Mouse (Mus musculus): ENCODE results near the gene Iqca. TPM values are rescaled to one million over a fixed set of nuclear protein-coding genes. Genes with fewer than 3 reads are reported as not detected.

Iqca gene
- polyA plus RNA-seq, 1 experiment = not detected

GRCm38 (mm10) chr1:90012168-90012567 lies 141.0 kb downstream of the Iqca start:
- Histone ChIP-seq H3K27me3 (ENCODE audit: control insufficient read depth, insufficient read depth, low read length) (no peaks in the 10 kb centered on the region), H3K36me3 (ENCODE audit: control insufficient read depth, insufficient read depth, low read length) (no peaks in the 10 kb centered on the region), H3K27ac (ENCODE audit: insufficient read depth, low read length) (no peak overlapping the region), H3K4me1 (ENCODE audit: control insufficient read depth, insufficient read depth, insufficient read length) (no peaks in the 10 kb centered on the region), H3K4me3 (ENCODE audit: extremely low read depth, insufficient read depth, insufficient read length) (no peak overlapping the region)
- WGBS = 83% methylated on average over 3 of the region's 3 CpGs
- DNase-seq (ENCODE audit: low read depth in 1 of 2, low spot score in 2 of 2) = no peak
- TF ChIP-seq CTCF (IDR thresholded peaks at IDR 0.05; ENCODE audit: extremely low read depth, insufficient read depth, insufficient read length, insufficient replicate concordance) = no peak
- TF ChIP-seq POLR2A (IDR thresholded peaks at IDR 0.05; ENCODE audit: low read depth, low read length) = no peak

GRCm38 (mm10) chr1:90010077-90010476 lies 143.1 kb downstream of the Iqca start:
- no peak for DNase-seq (ENCODE audit: low read depth in 1 of 2, low spot score in 2 of 2)
- Histone ChIP-seq H3K4me1 (ENCODE audit: control insufficient read depth, insufficient read depth, insufficient read length) (no peaks in the 10 kb centered on the region), H3K36me3 (ENCODE audit: control insufficient read depth, insufficient read depth, low read length) (no peaks in the 10 kb centered on the region), H3K4me3 (ENCODE audit: extremely low read depth, insufficient read depth, insufficient read length) (no peak overlapping the region), H3K27ac (ENCODE audit: insufficient read depth, low read length) (no peak overlapping the region), H3K27me3 (ENCODE audit: control insufficient read depth, insufficient read depth, low read length) (no peaks in the 10 kb centered on the region)
- WGBS = 83% methylated on average over 1 of the region's 1 CpGs
- no peak for TF ChIP-seq POLR2A (IDR thresholded peaks at IDR 0.05; ENCODE audit: low read depth, low read length)
- TF ChIP-seq CTCF (IDR thresholded peaks at IDR 0.05; ENCODE audit: extremely low read depth, insufficient read depth, insufficient read length, insufficient replicate concordance) = no peak

GRCm38 (mm10) chr1:90009188-90009587 lies 144.0 kb downstream of the Iqca start:
- Histone ChIP-seq H3K27ac (ENCODE audit: insufficient read depth, low read length) (no peak overlapping the region), H3K27me3 (ENCODE audit: control insufficient read depth, insufficient read depth, low read length) (no peaks in the 10 kb centered on the region), H3K4me1 (ENCODE audit: control insufficient read depth, insufficient read depth, insufficient read length) (no peaks in the 10 kb centered on the region), H3K4me3 (ENCODE audit: extremely low read depth, insufficient read depth, insufficient read length) (no peak overlapping the region), H3K36me3 (ENCODE audit: control insufficient read depth, insufficient read depth, low read length) (no peaks in the 10 kb centered on the region)
- DNase-seq (ENCODE audit: low read depth in 1 of 2, low spot score in 2 of 2) = no peak
- WGBS = 80% methylated on average over 3 of the region's 3 CpGs
- TF ChIP-seq POLR2A (IDR thresholded peaks at IDR 0.05; ENCODE audit: low read depth, low read length) (no peak), CTCF (IDR thresholded peaks at IDR 0.05; ENCODE audit: extremely low read depth, insufficient read depth, insufficient read length, insufficient replicate concordance) (no peak)

GRCm38 (mm10) chr1:90006666-90007065 lies 146.5 kb downstream of the Iqca start:
- TF ChIP-seq CTCF (IDR thresholded peaks at IDR 0.05; ENCODE audit: extremely low read depth, insufficient read depth, insufficient read length, insufficient replicate concordance) = no peak
- TF ChIP-seq POLR2A (IDR thresholded peaks at IDR 0.05; ENCODE audit: low read depth, low read length) = no peak
- H3K4me3 ChIP-seq (ENCODE audit: extremely low read depth, insufficient read depth, insufficient read length) = no peak overlapping the region
- WGBS = 75% methylated on average over 14 of the region's 14 CpGs
- no peaks in the 10 kb centered on the region for H3K27me3 ChIP-seq (ENCODE audit: control insufficient read depth, insufficient read depth, low read length)
- no peak for DNase-seq (ENCODE audit: low read depth in 1 of 2, low spot score in 2 of 2)
- H3K36me3 ChIP-seq (ENCODE audit: control insufficient read depth, insufficient read depth, low read length) = no peaks in the 10 kb centered on the region
- no peaks in the 10 kb centered on the region for H3K4me1 ChIP-seq (ENCODE audit: control insufficient read depth, insufficient read depth, insufficient read length)
- no peak overlapping the region for H3K27ac ChIP-seq (ENCODE audit: insufficient read depth, low read length)

- DNase-seq (ENCODE audit: low read depth in 1 of 2, low spot score in 2 of 2) = no peak
- WGBS = 55% methylated on average over 5 of the region's 5 CpGs
- no peak overlapping the region for H3K4me3 ChIP-seq (ENCODE audit: extremely low read depth, insufficient read depth, insufficient read length)
- no peaks in the 10 kb centered on the region for H3K4me1 ChIP-seq (ENCODE audit: control insufficient read depth, insufficient read depth, insufficient read length)
- TF ChIP-seq CTCF (IDR thresholded peaks at IDR 0.05; ENCODE audit: extremely low read depth, insufficient read depth, insufficient read length, insufficient replicate concordance) = no peak
- no peak for TF ChIP-seq POLR2A (IDR thresholded peaks at IDR 0.05; ENCODE audit: low read depth, low read length)
- no peaks in the 10 kb centered on the region for H3K36me3 ChIP-seq (ENCODE audit: control insufficient read depth, insufficient read depth, low read length)
- no peaks in the 10 kb centered on the region for H3K27me3 ChIP-seq (ENCODE audit: control insufficient read depth, insufficient read depth, low read length)
- H3K27ac ChIP-seq (ENCODE audit: insufficient read depth, low read length) = no peak overlapping the region
Observed at GRCm38 (mm10) chr1:90000981-90001380, 152.2 kb downstream of the Iqca start.

- WGBS = 90% methylated on average over 3 of the region's 3 CpGs
- DNase-seq (ENCODE audit: low read depth in 1 of 2, low spot score in 2 of 2) = no peak
- no peaks in the 10 kb centered on the region for H3K27me3 ChIP-seq (ENCODE audit: control insufficient read depth, insufficient read depth, low read length)
- H3K4me3 ChIP-seq (ENCODE audit: extremely low read depth, insufficient read depth, insufficient read length) = no peak overlapping the region
- TF ChIP-seq CTCF (IDR thresholded peaks at IDR 0.05; ENCODE audit: extremely low read depth, insufficient read depth, insufficient read length, insufficient replicate concordance) = no peak
- TF ChIP-seq POLR2A (IDR thresholded peaks at IDR 0.05; ENCODE audit: low read depth, low read length) = no peak
- no peaks in the 10 kb centered on the region for H3K36me3 ChIP-seq (ENCODE audit: control insufficient read depth, insufficient read depth, low read length)
- H3K4me1 ChIP-seq (ENCODE audit: control insufficient read depth, insufficient read depth, insufficient read length) = no peaks in the 10 kb centered on the region
- H3K27ac ChIP-seq (ENCODE audit: insufficient read depth, low read length) = no peak overlapping the region
Observed at GRCm38 (mm10) chr1:89999858-90000257, 153.3 kb downstream of the Iqca start.

GRCm38 (mm10) chr1:89998696-89999095 lies 154.5 kb downstream of the Iqca start:
- Histone ChIP-seq H3K4me1 (ENCODE audit: control insufficient read depth, insufficient read depth, insufficient read length) (no peaks in the 10 kb centered on the region), H3K27ac (ENCODE audit: insufficient read depth, low read length) (no peak overlapping the region), H3K4me3 (ENCODE audit: extremely low read depth, insufficient read depth, insufficient read length) (no peak overlapping the region), H3K36me3 (ENCODE audit: control insufficient read depth, insufficient read depth, low read length) (no peaks in the 10 kb centered on the region), H3K27me3 (ENCODE audit: control insufficient read depth, insufficient read depth, low read length) (no peaks in the 10 kb centered on the region)
- TF ChIP-seq POLR2A (IDR thresholded peaks at IDR 0.05; ENCODE audit: low read depth, low read length) (no peak), CTCF (IDR thresholded peaks at IDR 0.05; ENCODE audit: extremely low read depth, insufficient read depth, insufficient read length, insufficient replicate concordance) (no peak)
- DNase-seq (ENCODE audit: low read depth in 1 of 2, low spot score in 2 of 2) = no peak
- WGBS = 73% methylated on average over 2 of the region's 2 CpGs
